Mouse (Mus musculus) E14TG2a.4 (cell line): Measurements from ENCODE around the gene Lgals3.

ENCODE experiments used
- CTCF ChIP-seq: conservative IDR thresholded peaks from 2 replicates; pipeline ENCODE4 v1.5.1; 2014; ENCODE audit warnings: low read length
- NANOG ChIP-seq: IDR thresholded peaks from 2 replicates; pipeline ENCODE4 v1.6.1; 2014; ENCODE audit warnings: borderline replicate concordance, low read length, mixed read lengths
- POU5F1 ChIP-seq: IDR thresholded peaks from 2 replicates; pipeline ENCODE4 v1.6.1; 2014; ENCODE audit warnings: low read length, borderline replicate concordance

DNA sequence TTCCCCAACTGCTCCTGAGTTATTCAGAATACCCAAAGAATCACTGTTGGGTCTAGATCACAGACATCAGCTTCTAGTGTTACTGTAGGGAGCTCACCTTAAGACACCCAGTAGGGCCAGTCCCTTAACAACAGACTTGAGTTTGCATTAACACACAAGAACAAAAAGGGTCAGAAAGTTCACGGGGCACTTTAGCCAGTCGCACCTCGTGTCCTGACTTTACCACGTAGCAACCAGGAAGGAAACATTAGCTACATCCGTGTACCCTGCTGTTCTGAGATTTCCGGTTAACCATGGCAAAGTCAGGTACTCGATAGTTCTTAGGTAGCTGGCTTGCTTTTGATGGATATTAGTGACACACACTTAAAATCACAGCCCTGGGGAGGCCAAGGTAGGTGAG, 16.4 kb downstream of the Lgals3 start:
- no peak for TF ChIP-seq CTCF
- no peak for TF ChIP-seq POU5F1
- no peak for TF ChIP-seq NANOG
